Mouse (Mus musculus) left cerebral cortex, adult 9 months (tissue): ENCODE measurements around the gene Dok5.

Experiments used
- DNase-seq, 2 experiments: peaks; one replicate each; pipeline ENCODE4 v3.0.0; 2022; ENCODE audit warnings: low spot score in 2 of 2

The Dok5 gene

GRCm38 (mm10) chr2:170858640-170859039 is 127.0 kb downstream of the Dok5 start:
- no peak for DNase-seq

DNA sequence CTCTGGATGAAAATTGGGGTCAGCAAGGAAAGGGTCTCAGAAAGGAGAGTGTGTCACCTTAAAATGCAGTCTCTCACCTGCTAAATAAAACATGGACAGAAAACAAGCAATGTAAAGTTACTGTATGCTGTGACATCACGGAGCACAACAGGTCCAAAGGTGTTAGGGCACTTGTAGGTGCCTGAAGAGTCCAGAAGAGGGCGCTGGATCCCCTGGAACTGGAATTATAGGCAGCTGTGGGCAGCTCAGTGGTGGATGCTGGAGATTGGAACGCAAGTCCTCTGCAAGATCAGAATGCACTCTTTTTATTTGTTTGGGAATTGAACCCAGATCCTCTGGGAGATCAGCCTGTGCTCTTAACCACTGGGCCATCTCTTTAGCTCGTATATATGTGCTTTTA is 129.0 kb downstream of the Dok5 start:
- DNase-seq: no peak

DNA sequence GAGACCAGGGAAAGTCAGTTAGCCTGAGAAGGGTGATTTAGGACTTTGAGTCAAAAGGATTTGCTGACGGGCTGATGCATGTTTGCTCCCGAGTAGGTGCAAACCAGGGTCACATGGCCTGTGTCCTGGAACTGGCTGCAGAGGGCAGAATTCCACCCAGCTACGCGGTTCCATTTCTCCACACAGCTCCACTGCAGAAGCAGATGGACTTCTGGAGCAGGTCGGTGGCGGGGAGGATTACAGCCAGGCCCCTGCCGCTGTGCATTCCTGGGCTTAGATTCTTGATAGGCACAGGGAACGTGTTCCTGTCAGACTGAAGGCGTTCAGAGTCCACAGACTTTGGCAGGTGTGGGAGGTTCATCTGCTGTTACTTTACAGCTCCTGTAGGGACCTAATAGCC is 131.2 kb downstream of the Dok5 start:
- no peak for DNase-seq

DNA sequence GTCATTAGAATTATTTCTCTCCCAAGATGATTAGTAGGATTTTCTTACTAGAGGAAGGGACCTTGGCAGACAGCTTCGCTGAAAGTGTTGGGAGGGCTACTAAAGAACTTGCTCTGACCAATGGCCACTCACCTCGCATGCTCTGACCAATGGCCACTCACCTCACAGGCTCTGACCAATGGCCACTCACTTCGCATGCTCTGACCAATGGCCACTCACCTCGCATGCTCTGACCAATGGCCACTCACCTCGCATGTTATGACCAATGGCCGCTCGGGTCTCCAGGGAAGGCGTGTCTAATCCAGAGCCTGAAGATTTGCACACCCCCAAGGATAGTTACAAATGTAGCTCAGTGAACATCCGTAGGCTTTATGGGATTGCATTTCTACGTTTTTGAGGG is 131.6 kb downstream of the Dok5 start:
- no peak for DNase-seq

DNA sequence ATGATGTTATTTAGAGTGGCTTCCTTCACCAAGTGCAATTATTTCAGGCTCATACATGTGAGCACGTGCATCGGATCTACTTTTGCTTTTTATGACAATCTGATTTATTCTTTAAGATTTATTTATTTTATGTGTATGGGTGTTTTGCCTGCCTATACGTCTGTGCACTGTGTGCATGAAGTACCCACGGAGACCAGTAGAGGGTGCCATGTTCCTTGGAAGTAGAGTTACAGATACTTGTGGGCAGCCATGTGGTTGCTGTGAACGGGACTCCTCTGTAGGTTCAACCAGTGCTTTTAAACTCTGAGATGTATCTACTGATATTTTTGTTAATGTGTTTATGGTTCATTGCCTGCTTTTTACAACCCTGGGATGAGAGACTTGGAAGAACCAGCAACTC is 132.4 kb downstream of the Dok5 start:
- DNase-seq: no peak

DNA sequence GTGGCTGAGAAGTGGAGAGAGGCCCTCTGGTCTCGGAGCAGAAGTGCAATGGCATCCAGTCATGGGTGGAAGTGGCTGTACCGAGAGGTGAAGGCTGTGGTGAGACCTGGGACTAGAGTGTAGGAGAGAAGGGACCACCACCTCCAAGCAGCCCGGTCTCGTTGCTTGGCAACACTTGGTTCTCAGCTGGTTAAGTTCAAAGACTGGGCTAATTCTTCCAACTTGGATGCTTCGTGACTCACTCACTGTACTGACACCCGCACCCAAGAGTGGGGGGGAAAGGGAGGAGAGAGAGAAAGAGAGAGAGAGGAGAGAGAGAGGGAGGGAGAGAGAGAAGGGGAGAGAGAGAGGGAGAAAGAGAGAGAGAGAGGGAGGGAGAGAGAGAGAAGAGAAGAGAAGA is 133.2 kb downstream of the Dok5 start:
- no peak for DNase-seq

- DNase-seq: no peak
Observed at GRCm38 (mm10) chr2:170870566-170870965, 139.0 kb downstream of the Dok5 start.

DNA sequence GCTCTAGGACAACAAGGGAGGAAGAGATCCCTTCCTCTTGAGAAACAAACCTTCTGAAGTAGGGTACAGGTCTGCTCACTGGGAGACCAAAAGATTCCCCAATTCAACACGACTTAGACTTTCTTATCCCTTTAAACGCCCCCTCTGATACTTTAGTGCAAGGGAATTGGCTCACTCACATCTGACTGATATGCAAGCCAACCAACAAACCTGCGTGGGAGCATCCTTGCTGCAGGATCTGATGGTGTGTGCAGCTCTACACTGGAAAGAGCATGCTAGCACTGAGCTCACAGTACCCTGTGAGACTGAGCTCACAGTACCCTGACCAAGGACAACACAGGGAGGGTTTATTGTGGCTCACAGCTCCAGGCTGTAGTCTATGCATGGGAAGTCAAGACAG is 139.9 kb downstream of the Dok5 start:
- peak in 1 of 2 experiments; percentile 39 for DNase-seq

GRCm38 (mm10) chr2:170873382-170873781 is 141.8 kb downstream of the Dok5 start:
- DNase-seq: peak in 1 of 2 experiments; percentile 88

GRCm38 (mm10) chr2:170877515-170877914 is 145.9 kb downstream of the Dok5 start:
- DNase-seq: peak in 1 of 2 experiments; percentile 79

GRCm38 (mm10) chr2:170877936-170878335 is 146.3 kb downstream of the Dok5 start:
- no peak for DNase-seq

- no peak for DNase-seq
Observed at GRCm38 (mm10) chr2:170884209-170884801, 152.7 kb downstream of the Dok5 start.

DNA sequence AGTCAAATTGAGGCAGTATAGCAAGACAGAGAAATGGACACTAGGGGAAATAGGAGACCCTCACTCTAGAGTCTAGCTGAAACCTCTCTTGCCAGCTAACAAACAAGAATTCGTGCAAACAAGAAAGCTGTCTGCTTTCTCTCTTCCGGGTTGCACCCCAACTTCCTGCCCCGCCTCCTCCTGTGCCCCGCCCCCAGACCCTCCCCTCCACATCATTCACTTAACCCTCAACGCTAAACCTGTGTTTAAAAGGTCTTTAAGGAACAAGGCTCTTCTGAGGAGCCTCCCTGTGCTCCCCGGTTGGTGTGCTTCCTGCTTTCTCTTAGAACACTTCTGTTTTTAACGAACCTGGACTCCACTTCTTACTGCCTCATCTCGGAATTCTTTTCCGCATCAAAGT is 156.4 kb downstream of the Dok5 start:
- no peak for DNase-seq

GRCm38 (mm10) chr2:170895096-170895495 is 163.5 kb downstream of the Dok5 start:
- peak in 1 of 2 experiments; percentile 58 for DNase-seq

DNA sequence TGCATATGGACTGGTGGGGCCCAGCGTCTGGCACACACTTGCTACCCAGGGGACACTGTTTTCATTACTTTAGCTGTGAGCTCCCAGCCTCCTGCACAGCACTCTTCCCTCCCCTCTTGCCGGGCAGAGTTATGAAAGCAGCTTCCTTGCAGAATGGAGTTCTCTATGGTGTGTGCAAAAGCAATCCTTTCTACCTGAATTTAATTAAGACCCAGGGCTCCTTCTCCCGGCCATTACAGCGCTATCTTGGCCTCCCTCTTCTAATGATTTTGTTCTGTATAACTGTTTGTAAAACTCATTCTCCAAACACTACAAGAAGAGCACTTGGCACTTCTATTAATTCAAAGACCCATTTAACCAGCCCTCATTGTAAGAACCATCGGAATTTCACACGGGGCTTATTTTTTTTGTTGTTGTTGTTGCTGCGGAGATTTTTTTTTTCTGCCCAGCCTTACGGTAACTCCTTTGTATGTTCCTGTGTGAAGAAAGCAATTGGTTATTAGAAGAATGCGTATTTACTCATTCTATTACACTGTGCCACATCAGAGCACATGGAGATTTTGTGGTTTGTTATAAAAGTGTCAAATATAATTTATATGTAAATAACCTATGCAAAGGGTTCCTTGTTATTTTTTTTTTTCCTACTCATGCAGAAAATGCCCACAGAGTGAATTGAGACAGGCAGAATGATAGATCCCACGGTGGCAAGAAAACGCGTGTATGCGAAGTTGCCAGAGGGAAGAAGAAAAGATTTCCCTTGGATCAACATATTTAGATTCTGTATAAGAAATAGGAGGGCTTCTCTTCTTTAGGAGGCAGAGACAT is 170.8 kb downstream of the Dok5 start:
- DNase-seq: no peak

GRCm38 (mm10) chr2:170903029-170903306 is 171.4 kb downstream of the Dok5 start:
- no peak for DNase-seq

DNA sequence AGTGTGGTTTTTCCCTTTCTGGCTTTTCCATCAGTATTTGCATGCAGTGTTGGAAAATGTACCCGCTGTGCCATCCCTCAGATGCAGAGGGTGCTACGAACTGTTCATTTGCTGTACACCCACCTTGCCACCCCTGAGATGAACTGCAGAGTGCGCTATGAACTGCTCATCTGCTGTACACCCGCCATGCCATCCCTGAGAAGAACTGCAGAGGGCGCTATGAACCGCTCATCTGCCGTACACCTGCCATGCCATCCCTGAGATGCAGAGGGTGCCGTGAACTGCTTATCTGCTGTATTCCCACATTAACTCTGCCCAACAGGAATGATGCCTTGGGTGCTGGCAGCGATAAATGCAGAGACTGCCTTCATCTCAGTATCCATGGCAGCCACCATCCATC is 171.8 kb downstream of the Dok5 start:
- DNase-seq: no peak

DNA sequence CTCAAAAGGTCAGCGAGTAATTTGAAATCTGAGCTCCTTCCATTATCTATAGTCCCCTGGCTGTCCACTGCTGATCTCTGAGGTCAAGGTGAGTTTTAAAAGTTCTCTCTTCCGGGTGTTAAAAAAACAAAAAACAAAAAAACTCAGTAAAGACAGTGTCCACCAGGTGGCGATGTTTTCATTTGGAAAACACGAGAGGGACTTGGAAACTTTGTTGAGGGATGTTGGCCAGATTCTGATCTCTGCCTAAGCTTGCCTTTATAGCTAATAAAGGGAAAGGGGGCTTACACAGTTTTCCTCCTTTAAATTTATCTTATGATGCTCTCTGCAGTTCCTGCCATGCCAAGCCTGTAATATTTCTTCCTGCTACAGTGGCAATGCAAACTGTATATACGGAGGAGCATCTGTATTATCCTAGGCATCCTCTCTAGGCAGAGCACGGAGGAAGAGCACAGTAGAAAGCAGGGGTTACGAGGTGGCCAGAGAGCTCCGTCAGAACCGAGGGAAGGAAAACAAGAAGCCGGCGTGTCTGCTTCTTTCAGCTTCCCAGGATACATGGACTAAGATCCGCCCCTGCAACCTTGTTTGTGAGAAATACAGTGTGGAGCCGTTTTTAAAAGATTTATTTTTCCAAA is 181.1 kb downstream of the Dok5 start:
- peak in 1 of 2 experiments; percentile 42 for DNase-seq

DNA sequence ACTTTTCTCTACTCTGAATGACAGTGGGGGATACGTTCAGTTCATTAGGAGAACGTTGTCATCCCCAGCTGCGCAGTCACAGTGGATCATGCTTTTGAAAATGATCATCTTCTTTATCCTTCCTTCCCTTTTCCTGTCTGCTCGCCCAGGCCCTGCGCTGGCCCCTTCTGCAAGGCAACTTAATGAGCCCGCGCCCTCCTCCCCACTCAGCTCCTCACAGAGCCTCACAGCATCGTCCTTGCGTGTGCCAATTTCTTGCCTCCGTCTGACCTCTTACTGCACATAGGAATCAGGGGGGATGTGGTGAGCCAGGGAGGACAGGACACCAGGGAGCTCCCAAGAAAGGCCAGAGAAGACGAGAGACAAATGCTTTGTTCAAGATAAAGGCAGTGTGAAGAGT is 182.3 kb downstream of the Dok5 start:
- no peak for DNase-seq

DNA sequence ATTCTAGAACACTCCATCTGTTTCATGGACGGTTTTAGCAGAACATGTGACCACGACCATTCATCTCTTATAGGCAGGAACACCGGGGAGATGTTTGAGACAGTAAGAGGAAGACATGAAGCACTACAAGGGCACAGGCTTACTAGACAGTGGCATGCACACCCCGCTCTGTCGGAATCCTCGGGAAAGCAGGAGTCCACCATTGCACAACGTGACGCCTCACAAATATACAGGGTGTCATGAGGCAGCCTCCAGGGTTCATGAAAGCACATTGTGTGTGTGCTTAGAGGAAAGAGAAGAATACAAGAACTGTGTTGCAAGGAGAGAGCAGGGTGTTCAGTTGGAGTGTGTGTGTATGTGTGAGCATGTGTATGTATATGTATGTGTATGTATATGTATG is 184.0 kb downstream of the Dok5 start:
- no peak for DNase-seq

GRCm38 (mm10) chr2:170922260-170922659 is 190.7 kb downstream of the Dok5 start:
- DNase-seq: no peak

DNA sequence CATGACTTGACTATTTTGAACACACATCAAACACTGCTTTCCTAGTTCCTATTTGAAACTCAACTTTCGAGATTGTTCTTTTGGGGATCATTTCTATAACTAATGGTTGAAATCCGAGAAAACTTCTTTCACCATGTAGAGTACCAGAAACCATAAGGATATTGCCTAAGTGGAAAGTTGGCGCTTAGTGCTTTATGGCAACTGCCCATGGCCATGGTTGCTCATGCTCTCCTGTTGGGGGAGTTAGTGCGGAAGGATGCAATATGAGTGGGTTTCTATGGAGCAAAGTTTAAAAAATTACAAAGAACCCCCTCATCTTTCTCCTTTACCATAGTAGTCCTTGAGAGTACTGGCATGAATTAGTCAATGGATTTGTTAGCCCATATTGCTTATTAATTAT is 192.5 kb downstream of the Dok5 start:
- no peak for DNase-seq

DNA sequence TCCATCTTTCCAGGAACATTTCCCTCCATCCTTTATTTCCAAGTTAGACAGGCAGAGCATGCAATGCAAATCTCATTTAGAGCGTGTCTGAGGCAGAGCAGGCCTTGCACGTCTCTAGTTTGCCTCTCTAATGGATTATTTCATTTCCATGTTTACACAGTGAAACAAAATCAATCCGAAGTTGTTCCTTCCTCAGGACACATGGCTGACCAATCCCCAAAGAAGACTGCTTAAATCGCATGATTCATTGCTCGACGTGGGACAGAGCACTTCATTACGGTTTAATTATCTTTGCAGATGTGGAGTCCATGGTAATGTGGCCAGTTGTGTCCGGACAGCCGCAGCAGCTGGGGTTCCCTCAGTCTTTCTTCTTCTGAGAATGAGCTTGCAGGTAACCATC is 194.6 kb downstream of the Dok5 start:
- DNase-seq: no peak
